Mouse (Mus musculus) mouse trophoblast stem cell (cell line): ENCODE measurements around the gene Adcy7.

Experiments used
- in situ Hi-C, 2 experiments: fragments of 300-500 bp; cut with MseI, MboI; formaldehyde crosslinking; loops; 2 replicates in 1 of 2; 3 replicates in 1 of 2; pipeline ENCODE4 v1.15.1; 2025

Gene Adcy7

DNA sequence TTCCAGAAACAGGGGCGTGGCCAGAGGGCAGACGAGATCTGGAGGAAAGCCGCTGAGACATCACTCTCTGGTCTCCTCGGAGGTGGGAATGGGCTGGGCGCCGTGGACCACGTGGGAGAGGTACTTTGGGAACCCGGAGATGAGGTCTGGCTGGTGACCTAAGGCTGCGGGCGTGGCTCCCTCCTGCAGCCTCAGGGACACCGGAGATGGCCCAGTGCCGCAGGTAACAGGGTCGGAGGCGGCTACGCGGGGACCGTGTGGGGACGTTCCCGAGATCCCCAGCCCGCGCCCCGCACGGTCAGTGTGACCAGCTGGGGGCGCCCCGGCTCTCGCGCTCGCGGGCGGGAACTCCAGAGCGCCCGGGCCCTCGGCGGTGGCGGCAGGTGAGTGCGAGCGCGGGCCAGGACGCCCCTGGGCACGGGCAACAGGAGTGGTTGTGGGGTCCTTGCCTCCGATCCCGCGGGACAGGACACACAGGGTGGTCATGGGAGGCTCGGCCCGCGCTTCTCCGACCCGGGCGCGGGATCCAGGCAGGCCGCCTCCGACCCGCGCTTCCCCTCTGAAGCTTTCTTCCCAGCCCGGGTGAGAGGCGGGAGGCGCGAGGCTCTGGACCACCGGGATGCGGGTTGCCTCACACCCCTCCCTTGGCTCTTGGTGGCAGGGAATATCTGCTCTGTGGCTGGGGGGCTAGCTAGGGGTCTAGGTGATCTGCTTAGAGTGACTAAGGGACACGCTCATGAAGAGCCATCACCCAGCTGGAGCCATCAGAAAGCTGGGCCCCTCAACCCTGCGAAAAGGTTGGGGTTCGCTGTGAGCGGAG lies at the start of gene Adcy7:
Gene Adcy7 (plus strand): TSS at position 173 of the 820 bp plus-strand sequence.
- in situ Hi-C loops: no loop called here

DNA sequence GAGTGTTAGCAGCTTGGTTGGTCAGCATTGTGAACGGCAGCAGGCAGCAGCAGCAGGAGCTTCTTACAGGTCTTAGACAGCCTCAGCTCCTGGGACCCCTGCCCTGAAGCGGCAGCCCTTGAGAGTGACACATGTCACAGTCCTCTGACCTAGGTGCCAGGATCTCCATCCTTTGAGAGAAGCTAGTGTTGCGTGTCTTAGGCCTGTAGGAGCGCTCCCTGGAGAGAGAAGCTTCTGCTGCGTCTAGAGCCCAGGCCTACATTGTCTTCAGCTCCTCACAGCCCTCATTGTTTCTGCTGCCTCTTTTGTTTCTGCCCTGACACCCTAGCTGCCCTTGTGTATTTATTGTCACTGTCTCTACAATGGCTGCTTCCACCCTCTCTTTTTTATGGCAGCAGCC lies 46.8 kb upstream of the Adcy7 start:
- in situ Hi-C loops: no loop called here

DNA sequence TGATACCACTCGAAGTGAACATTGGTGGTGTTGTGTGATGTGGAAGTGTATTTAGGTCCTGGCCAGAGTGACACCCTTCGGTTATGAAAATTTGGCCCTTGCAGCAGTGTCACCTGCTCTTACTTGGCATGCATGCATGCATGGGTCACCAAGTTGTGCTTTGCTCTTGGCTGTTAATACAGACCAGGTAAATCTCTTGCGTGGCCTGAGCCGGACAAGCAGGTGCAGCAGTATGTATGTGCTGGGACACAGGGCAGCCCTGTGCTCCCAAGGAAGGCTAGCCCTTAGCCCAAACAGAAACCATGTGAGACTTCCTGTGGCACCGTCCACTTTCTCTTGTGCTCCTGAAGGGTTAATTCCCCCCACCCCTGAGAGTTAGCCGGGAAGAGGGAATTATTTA lies 44.4 kb upstream of the Adcy7 start:
- in situ Hi-C loops: no loop called here

DNA sequence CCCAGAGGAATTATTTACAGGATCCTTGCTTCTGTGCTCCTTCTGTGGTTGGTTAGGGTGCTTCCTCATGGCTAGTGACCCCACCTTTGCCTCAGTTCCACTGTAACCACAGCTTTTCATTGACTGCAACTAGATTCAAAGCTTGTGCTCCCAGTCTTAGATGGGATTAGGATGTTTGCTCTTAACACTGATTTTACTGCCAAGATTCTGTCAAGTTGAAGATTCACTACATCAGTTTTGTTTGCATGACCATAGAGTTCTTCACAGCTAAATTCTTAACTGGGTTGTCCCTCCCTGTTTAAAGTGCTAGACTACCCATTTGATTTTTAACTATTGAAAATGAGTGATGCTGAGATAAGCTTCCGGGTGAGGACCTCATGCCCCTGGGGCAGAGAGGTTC lies 43.9 kb upstream of the Adcy7 start:
- in situ Hi-C loops: no loop called here

DNA sequence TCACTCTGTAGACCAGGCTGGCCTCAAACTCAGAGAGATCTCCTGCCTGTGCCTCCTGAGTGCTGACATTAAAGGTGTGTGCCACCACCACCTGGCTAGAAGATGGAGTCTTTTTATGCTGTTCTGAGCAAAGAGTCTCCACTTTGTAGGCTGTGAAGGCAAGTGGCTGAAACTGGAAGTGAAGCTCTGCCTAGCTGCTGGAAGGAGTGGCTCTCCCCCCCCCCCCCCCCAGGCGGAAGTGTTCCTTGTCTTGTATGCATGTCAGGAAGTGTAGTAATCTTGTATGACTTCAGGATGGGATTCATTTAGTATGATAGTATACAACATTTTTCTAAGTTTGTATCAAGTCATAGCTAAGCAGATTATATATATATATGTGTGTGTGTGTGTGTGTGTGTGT lies 43.4 kb upstream of the Adcy7 start:
- in situ Hi-C loops: no loop called here

DNA sequence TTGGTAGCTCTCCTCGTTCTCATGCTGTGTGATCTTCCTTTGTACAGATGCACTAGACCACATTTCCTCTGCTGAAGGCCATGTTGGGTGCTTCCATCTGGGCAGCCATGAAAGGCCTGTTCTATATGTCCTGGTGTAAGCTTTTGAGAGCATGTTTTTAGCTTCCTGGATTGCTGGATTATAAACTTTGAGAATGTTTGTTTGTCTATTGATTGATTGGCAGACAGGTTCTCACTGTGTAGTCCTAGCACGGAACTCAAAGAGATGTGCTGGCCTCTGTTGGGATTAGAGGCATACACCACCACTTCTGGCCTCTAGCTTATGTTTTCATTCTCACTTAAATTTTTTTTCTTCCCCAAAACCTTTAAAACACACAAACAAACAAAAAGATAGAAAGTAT lies 35.5 kb upstream of the Adcy7 start:
- in situ Hi-C loops: no loop called here

DNA sequence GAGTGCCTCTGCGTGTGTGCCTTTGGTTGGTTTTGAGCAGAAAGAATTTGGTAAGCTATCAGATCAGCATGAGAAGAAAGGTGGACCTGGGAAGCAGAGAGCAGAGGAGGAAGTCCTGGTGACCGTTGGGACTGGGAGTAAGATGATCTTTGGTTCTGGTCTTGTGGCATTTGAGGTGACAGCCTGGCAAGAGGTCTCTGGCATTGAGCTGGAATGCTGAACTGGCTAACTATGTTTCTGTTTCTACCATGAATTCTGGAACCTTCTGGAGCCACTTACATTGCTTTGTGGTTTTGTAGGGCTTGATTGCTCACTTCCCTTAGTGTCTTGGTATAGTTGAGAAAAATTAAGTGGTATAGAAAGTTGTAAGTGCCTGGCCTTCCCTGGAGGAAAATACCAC lies 34.6 kb upstream of the Adcy7 start:
- in situ Hi-C loops: no loop called here

DNA sequence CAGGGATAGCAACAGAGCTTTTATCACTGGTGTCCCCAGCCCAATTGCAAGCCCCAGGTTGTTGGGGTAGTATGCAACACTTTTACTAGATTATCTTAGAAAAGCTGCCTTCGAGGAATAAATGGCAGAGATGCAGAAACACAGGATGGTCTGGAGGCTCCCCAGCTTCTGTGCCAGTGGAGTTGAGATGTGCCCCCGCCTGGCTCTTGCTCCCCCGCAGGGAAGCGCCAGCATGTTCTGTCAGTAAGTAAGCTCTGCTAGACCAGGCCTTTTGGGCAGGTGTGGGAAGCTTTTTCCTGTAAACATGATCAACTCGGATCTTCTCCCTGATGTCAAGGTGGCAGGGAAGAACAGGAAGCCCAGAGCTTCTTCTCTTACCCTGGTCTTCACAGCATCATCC lies 32.9 kb upstream of the Adcy7 start:
- in situ Hi-C loops: no loop called here

DNA sequence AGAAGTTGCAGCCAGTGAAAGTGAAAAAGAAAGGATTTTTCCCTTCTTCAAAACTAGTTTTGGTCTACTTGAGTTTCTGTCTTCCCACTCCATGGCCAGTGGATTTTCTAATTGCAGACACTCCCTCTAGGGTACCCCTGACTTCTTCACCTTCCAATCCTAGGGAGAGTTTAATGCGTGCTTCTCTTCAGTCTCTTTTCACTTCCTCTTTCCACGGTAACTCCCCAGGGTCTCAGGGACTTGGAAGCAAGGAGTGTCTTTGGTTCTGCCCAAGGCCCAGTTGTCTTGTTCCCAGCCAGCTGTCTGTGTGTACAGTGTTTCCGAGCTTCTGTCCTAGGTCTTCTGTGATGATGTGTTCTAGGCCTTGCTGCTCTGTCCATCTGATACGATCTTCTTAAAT lies 30.3 kb upstream of the Adcy7 start:
- in situ Hi-C loops: no loop called here

DNA sequence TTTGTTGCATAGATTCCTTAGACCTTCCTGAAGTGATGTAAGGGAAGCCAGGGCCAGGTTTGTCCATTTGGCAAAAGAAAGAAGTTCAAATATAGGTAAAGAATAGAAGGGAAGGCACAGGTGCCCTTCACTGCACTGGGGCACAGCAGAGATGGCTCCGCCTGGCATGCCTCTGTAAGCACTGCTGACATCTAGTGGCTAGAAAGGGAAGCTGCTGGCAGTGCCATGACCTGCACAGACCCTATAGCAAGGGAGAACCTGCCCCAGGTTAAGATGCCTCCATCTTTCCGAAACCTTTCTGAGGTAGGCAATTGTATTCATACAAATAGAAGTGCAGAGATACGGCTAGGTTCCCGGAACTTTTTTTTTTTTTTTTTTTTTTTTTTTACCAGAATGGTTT lies 27.9 kb upstream of the Adcy7 start:
- in situ Hi-C loops: no loop called here

DNA sequence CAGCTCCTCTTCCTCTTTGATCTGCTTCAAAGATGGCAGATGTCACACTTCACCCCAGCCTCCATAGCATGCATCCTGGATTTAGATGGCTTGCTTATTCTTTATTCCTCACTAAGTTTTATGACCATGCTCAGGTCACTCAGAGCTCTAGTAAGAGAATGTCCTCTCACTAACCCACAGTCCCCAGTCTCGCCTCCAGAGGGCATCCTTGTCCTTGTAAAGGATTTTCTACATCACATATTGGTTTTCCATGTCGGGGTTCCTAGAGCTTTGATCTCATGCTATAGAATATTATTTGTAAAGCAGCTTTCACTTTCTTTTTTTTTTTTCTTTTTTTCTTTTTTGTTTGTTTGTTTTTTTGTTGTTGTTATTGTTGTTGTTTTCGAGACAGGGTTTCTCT lies 19.4 kb upstream of the Adcy7 start:
- in situ Hi-C loops: no loop called here

DNA sequence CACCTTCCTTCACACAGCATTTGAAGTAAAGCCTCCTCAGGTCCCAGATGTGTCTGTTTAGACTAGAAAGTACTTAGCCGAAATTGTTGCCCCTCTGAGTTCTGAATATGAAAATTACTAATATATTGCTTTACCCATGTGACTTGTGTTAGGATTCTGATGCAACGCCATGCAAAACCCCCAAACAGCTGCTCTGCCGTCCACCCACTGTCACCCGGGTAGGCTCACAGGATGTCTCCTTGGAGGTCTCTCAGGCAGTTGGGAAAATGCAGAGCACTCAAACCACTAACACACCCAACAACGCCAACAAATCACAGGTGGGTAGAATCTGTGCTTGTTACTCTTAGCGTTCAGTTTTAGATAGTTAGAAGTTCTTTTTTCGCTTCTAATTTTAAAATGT lies 17.2 kb upstream of the Adcy7 start:
- in situ Hi-C loops: no loop called here

DNA sequence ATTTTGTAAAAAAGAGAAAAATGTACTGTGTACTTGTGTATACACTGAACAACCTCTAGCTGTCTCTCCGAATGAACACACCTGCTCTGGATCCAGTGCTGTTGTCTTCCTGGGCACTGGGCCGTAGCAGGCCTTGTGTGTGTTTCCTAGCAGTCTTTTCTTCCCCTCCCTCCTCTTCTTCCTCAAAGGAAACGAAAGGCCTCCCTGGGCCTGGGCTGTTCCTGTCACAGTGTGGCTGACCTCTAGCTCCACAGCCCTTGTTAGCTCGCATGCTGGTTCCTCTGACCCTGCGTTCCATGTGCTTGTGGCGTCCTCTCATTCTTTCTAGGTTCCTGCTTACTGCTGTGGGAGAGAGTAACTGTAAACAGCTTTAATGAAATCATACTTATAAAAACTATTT lies 14.2 kb upstream of the Adcy7 start:
- in situ Hi-C loops: no loop called here

DNA sequence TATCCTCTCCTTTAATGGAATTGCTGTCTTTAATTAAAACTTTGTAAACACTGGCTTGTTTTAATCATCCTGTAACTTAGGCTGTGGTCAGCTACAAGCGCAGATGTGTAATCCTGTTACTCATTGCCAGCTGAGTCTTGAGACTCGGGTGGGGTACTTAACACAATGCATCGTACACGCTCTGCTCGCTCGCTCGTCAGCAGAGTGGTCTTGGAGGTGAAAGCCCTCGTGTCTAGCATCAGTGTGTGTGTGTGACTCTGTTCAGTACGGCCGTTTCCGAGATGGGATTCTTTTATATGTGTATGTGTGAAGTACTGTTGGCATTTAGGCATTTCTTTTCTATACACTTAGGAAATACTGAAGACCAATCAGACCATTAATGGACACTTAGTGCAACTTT lies 13.7 kb upstream of the Adcy7 start:
- in situ Hi-C loops: no loop called here

DNA sequence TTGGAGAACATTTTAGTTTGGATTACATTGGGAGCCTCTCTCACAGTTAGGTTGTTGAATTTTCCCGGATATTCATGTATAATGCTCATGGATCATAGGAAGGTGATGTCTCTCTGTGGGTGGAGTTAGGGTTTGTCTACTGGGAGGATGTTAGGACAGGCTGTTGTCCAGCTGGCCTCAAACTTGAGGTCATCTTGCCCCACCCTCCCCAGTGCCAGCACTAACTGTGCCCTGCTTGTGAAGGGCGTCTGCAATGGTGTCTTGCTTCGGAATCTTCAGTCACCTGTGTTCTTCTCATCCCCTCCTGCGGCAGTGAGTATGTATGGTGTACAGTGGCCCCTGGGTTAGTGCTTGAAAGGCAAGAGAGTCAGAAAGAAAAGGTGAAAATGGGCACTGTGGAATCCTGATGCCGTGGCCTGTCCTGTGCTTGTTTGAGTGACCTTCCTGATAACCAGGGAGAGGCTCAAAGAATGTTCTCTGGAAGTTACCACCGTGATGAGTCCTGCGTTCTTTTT lies 11.7 kb upstream of the Adcy7 start:
- in situ Hi-C loops: no loop called here

DNA sequence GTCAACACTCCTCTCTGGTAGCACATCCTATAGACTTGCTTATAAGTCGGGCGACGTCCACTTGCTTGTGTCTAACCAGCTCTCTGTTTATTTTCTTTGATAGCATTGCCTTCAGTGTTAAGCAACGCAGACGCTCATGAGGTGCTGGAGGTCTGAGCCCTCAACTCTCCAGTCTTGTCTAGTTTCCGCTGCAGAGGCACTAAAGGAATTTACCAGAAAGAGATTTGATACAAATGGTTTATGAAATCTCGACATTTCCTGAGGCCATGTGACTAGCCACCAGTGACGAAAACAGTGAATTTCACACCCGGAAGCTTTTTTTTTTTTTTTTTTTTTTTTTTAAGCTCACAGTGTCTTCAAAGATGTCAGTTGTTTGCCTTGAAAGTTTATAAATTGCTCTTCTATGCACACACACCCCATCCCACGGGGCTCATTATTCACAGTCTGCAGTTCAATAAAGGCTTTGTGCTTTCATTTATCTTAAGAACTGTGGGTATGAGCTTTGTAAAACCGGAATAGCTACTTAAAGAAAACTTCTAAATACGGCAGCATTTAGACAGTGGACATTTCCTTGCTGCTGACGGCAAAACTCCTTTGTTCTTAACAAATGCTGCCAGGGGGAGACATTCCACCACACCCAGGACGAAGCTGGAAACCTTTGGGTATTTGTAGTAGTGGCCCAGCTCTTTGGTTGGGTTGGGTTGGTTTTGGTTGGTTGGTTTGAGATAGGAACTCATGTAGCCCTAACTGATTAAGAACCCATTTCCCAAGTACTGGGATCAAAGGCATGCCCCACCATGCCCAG lies 9.2 kb upstream of the Adcy7 start:
- in situ Hi-C loops: no loop called here

DNA sequence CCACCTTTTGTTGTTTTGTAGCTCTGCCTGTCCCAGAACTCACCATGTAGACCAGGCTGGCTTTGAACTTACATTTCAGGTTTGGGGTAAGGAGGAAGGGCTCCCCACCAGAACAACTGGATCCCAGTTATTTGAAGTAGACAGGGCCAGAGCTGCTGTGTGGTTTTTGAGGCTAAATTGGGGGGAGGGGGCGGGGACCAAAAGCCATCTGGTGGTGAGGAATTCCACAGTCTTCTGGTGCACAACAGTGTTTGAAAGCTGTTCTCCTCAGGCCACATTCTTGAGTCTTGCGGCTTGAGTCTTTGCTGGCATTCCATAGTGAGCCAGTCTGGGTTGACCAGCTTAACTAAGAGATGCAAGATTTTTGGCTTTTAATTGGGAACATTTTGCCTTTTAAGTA lies 6.7 kb upstream of the Adcy7 start:
- in situ Hi-C loops: loop anchor here in 1 of 2 experiments (5.0 kb wide), 1 partner anchor 42 kb away; no protein-coding TSS in a partner anchor

DNA sequence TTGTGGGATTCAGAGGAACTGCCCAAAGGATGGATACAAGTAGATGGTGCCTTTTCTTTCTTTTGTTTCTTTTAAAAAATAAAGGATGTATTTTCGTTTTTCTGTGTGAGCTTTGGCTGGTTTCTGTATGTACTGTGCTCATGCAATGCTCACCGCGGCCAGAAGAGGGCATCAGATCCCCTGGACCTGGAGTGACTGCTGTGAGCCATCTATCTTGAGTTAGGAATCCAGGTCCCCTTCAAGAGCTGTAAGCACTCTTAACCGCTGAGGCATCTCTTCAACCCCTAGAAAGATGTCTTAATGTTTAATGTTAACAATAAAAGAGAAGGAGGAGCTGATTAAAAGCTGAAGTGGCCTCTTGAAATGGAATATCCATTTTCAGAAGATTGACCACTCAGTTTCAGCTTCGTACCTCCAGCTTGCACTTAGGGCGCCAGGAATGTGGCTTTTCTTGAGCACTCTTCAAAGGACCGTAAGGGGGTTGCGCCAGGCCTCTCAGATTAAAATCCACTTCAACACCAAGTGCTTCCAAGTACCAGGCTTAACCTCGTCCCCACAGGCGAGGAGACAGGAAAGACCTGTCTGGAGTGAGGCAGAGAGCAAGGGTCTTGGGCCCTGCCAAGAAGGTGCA lies 5.9 kb upstream of the Adcy7 start:
- in situ Hi-C loops: loop anchor here in 1 of 2 experiments (5.0 kb wide), 1 partner anchor 41 kb away; no protein-coding TSS in a partner anchor

DNA sequence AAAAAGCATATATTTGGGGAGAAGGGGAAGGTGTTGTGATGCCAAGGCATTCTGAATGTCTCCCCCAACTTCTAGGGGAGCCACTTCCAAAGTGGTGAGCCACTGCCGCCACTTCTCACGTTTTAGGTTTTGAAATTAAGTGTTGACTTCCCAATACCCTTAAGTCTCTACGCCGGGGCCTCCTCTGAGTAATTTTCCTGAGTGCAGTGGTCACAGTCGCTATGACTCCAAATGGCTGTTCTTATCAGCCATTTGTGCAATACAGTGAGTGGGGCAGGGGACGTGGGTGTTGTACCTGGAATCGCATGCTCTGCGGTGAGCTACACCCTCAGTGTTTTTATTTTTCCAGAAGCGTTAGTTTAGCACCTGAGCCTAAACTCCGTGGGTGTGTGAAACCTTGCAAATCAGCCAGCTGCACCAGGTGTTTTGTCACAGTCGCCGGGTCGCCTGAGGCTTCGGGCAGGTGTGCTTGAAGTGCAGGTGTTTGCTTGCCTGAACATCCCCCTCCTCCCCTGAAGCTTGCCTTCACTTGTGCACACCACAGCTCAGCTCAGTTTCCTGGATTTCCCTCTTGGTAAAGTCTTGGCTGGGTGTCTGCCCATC lies 5.3 kb upstream of the Adcy7 start:
- in situ Hi-C loops: loop anchor here in 1 of 2 experiments (5.0 kb wide), 1 partner anchor 40 kb away; no protein-coding TSS in a partner anchor

DNA sequence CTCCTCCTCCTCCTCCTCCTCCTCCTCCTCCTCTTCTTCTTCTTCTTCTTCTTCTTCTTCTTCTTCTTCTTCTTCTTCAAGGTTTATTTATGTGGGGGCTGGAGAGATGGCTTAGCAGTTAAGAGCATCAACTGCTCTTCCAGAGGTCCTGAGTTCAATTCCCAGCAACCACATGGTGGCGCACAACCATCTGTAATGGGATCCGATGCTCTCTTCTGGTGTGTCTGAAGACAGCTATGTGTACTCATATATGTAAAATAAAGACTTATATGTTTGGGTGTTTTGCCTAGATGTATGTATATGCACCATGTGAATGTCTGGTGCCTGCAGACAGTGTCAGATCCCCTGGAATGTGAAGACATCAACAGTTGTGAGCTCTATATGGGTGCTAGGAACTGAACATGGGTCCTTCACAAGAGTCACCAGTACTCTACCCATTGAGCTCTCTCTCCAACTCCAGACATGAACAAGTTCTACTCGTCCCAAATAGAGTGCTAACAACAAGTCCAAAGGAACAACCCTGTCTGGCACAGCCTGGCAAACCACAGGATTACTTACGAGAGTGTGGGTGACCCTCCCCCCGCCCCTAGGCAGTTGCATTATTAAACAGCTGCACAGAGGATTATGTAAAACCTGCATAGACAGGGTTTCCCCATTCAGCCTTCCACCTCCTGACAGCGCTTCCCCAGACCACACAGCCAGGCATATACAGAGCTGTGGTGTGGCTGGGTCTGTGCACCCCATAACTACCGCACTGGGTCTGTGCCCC lies 2.9 kb upstream of the Adcy7 start:
- in situ Hi-C loops: loop anchor here in 1 of 2 experiments (5.0 kb wide), 1 partner anchor 38 kb away; no protein-coding TSS in a partner anchor

DNA sequence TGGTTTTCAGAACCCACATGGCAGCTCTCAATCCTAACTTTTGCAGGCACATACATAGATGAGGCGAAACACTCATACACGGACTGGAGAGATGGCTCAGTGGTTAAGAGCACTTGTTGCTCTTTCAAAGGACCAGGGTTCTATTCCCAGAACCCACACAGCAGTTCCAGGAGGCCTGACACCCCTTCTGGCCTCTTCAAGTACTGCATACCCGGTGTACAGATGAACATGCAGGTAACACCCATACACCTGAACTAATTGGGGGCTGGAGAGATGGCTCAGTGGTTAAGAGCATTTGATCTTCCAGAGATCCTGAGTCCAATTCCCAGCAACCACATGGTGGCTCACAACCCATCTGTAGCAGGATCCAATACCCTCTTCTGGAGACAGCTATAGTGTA lies 2.1 kb upstream of the Adcy7 start:
- in situ Hi-C loops: no loop called here
